Mouse (Mus musculus): ENCODE data around the gene Tmeff1.

- TF ChIP-seq CTCF (IDR thresholded peaks at IDR 0.05; ENCODE audit: borderline replicate concordance, control insufficient read depth, extremely low read depth, insufficient read depth, low read length, poor library complexity) (no peak), POLR2A (IDR thresholded peaks at IDR 0.05; ENCODE audit: control insufficient read depth, extremely low read depth, insufficient read depth, low read length, poor library complexity) (no peak)
These were observed 3.8 kb upstream of the Tmeff1 start for GRCm38 (mm10) chr4:48581201-48581600.

Data from thymus, adult 2 months (tissue).